Mouse (Mus musculus) midbrain, postnatal 0 days (tissue): ENCODE measurements at regions not wholly inside any gene's neighbourhood (a gene's known extent, or its start where the extent isn't known, plus 50 kb on each side); places are given as distances from the start of the nearest gene placed in this dataset.

Experiments
- ATAC-seq: fragments of 200-750 bp; cut with Nextera tagmentation; 2 replicates; pipeline ENCODE4 v1.8.0; 2017; ENCODE audit warnings: moderate number of reproducible peaks, mild to moderate bottlenecking, moderate TSS enrichment, moderate library complexity; ENCODE audit not compliant: low FRiP score
- DNase-seq: peaks from one replicate; pipeline ENCODE4 v3.0.0-alpha.2; 2015; ENCODE audit warnings: low spot score
- H3K27ac ChIP-seq: fragments of 300-500 bp; sonication (generic); 2 replicates; pipeline ENCODE4 v1.5.1; 2014; ENCODE audit warnings: low read depth, mild to moderate bottlenecking, low read length, mixed read lengths
- H3K27me3 ChIP-seq: fragments of 300-500 bp; sonication (generic); 2 replicates; pipeline ENCODE4 v1.6.1; 2014; ENCODE audit warnings: low read length, control low read depth, mixed read lengths; ENCODE audit not compliant: insufficient read depth
- H3K36me3 ChIP-seq: fragments of 300-500 bp; sonication (generic); 2 replicates; pipeline ENCODE4 v1.6.1; 2014; ENCODE audit warnings: low read length, control low read depth, mixed read lengths; ENCODE audit not compliant: insufficient read depth
- H3K4me1 ChIP-seq: fragments of 300-500 bp; sonication (generic); 2 replicates; pipeline ENCODE4 v1.6.1; 2014; ENCODE audit warnings: mild to moderate bottlenecking, control low read depth, antibody characterized with exemption, low read length, mixed read lengths; ENCODE audit not compliant: insufficient read depth
- H3K4me2 ChIP-seq: fragments of 300-500 bp; sonication (generic); 2 replicates; pipeline ENCODE4 v1.6.1; 2014; ENCODE audit warnings: low read depth, mild to moderate bottlenecking, low read length, mixed read lengths; ENCODE audit not compliant: poor library complexity, severe bottlenecking
- H3K4me3 ChIP-seq: fragments of 300-500 bp; sonication (generic); 2 replicates; pipeline ENCODE4 v1.5.1; 2014; ENCODE audit warnings: low read depth, mild to moderate bottlenecking, low read length, moderate library complexity
- H3K9ac ChIP-seq: fragments of 300-500 bp; sonication (generic); replicated peaks from 2 replicates; pipeline ENCODE4 v1.6.1; 2014; ENCODE audit warnings: mild to moderate bottlenecking, low read length, moderate library complexity, mixed read lengths; ENCODE audit not compliant: poor library complexity, severe bottlenecking
- H3K9me3 ChIP-seq: fragments of 300-500 bp; sonication (generic); 2 replicates; pipeline ENCODE4 v1.6.1; 2016; ENCODE audit warnings: low read length, control low read depth
- CTCF ChIP-seq: IDR thresholded peaks from 2 replicates; pipeline ENCODE4 v1.5.1; 2016; ENCODE audit warnings: antibody characterized with exemption, mild to moderate bottlenecking
- WGBS: fragments of 180-500 bp; shearing (Covaris S2); extraction: QIAGEN DNeasy Blood & Tissue Kit; methylation state at CpG from one replicate; pipeline ENCODE4 v1.1.7; 2014; 5-methylcytosine and 5-hydroxymethylcytosine counted together

GRCm38 (mm10) chr4:4556126-4556525 lies 237.0 kb downstream of the Impad1 start:
- 70% methylated on average over 12 of the region's 12 CpGs for WGBS
- Histone ChIP-seq H3K4me1 (no peaks in the 10 kb centered on the region), H3K36me3 (no peaks in the 10 kb centered on the region), H3K27me3 (no peaks in the 10 kb centered on the region), H3K27ac (no peak overlapping the region), H3K4me3 (no peak overlapping the region), H3K9ac (no peak overlapping the region), H3K4me2 (no peak overlapping the region), H3K9me3 (no peaks in the 10 kb centered on the region)
- DNase-seq (no peak), ATAC-seq (no peak)
- no peak for TF ChIP-seq CTCF

DNA sequence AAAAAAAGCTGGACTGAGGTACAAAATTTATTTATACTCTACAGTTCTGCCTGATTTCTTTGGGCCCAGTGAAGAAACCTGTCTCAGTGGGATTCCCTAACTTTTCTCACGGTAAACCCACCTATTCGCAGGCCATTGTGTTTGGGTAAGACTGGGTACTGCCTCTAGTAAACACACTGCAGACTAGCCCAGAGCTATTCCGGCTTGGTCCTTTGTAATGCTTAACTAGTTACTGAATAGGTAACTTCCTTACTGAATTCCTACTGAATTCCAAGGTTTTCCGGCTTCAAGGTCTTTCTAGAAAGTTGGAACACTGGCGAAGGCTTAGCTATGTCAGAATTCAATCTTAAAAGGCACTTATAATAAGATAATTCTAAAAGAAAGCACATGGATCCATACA lies 242.9 kb downstream of the Impad1 start:
- ATAC-seq (no peak), DNase-seq (no peak)
- no peak for TF ChIP-seq CTCF
- 88% methylated on average over 5 of the region's 5 CpGs for WGBS
- H3K4me2 ChIP-seq, result no peak overlapping the region
- H3K4me1 ChIP-seq, result no peaks in the 10 kb centered on the region
- H3K27me3 ChIP-seq, result no peaks in the 10 kb centered on the region
- no peak overlapping the region for H3K27ac ChIP-seq
- no peak overlapping the region for H3K4me3 ChIP-seq
- H3K9ac ChIP-seq, result no peak overlapping the region
- H3K36me3 ChIP-seq, result no peaks in the 10 kb centered on the region
- no peaks in the 10 kb centered on the region for H3K9me3 ChIP-seq

DNA sequence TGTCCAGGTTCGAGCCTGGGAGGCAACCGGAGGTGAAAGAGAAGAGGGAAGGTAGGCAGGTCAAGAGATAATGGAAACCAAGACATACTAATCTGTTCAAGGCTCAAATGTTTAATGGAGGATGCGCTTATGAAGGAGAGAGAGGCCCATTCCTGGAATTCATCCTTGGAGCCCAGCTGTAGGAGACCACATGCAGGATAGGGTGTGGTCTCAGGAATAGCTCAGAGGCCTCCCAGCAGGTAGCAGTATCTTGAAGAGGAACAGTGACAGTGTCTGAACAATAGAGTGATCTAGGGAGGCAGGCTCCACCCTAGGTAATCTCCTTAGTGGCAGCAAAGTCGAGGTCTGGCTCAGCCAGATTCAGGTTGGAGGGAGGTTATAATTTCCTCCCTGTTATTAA lies 243.3 kb downstream of the Impad1 start:
- Histone ChIP-seq H3K4me3 (no peak overlapping the region), H3K27me3 (no peaks in the 10 kb centered on the region), H3K9me3 (no peaks in the 10 kb centered on the region), H3K27ac (no peak overlapping the region), H3K4me1 (no peaks in the 10 kb centered on the region), H3K9ac (no peak overlapping the region), H3K4me2 (no peak overlapping the region), H3K36me3 (no peaks in the 10 kb centered on the region)
- 69% methylated on average over 4 of the region's 4 CpGs for WGBS
- ATAC-seq, result no peak
- TF ChIP-seq CTCF, result no peak
- no peak for DNase-seq

- H3K36me3 ChIP-seq, result no peaks in the 10 kb centered on the region
Observed at GRCm38 (mm10) chr4:4537172-4537753, 255.9 kb downstream of the Impad1 start.

GRCm38 (mm10) chr4:4532196-4532595 lies 261.0 kb downstream of the Impad1 start:
- WGBS, result 79% methylated on average over 4 of the region's 4 CpGs
- DNase-seq (no peak), ATAC-seq (no peak)
- Histone ChIP-seq H3K9me3 (no peaks in the 10 kb centered on the region), H3K27me3 (no peaks in the 10 kb centered on the region), H3K4me3 (no peak overlapping the region), H3K36me3 (no peaks in the 10 kb centered on the region), H3K4me1 (no peaks in the 10 kb centered on the region), H3K9ac (no peak overlapping the region), H3K4me2 (no peak overlapping the region), H3K27ac (no peak overlapping the region)
- TF ChIP-seq CTCF, result no peak

More at GRCm38 (mm10) chr4:4537172-4537753, 255.9 kb downstream of the Impad1 start:
- no peak for TF ChIP-seq CTCF
- no peak for ATAC-seq
- Histone ChIP-seq H3K9me3 (no peaks in the 10 kb centered on the region), H3K4me2 (no peak overlapping the region), H3K27me3 (no peaks in the 10 kb centered on the region), H3K27ac (no peak overlapping the region), H3K4me1 (no peaks in the 10 kb centered on the region), H3K9ac (no peak overlapping the region), H3K4me3 (no peak overlapping the region)
- WGBS, result 78% methylated on average over 2 of the region's 2 CpGs
- no peak for DNase-seq

DNA sequence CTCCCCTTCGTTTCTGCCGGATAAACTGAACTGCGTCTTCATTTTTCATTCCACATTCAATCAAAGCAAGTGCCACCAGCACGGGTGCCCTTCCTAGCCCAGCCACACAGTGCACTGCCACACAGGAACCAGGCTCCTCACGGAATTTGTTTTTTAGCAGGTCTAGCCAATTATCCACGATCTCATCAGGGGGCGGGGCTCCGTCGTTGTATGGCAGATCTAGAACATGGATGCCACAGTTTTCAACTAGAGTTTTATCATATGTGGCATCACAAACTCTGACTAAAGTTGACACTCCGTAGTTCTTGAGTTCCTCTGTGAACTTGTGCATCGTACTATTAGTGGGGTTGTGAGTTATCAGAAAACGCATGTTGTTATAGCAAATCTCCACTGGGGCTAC lies 264.8 kb downstream of the Impad1 start:
- H3K9me3 ChIP-seq, result no peaks in the 10 kb centered on the region
- no peak overlapping the region for H3K4me3 ChIP-seq
- H3K27me3 ChIP-seq, result no peaks in the 10 kb centered on the region
- DNase-seq, result no peak
- no peaks in the 10 kb centered on the region for H3K4me1 ChIP-seq
- WGBS, result 80% methylated on average over 12 of the region's 12 CpGs
- no peak for TF ChIP-seq CTCF
- no peak overlapping the region for H3K9ac ChIP-seq
- H3K4me2 ChIP-seq, result no peak overlapping the region
- H3K36me3 ChIP-seq, result no peaks in the 10 kb centered on the region
- no peak for ATAC-seq
- H3K27ac ChIP-seq, result no peak overlapping the region
